Mouse (Mus musculus) retina, adult 2 months (tissue): ENCODE data around the gene Mybpc2.

Experiments
- DNase-seq: peaks from one replicate; pipeline ENCODE4 v3.0.0-alpha.2; 2012; ENCODE audit warnings: low read depth, low spot score

The Mybpc2 gene

DNA sequence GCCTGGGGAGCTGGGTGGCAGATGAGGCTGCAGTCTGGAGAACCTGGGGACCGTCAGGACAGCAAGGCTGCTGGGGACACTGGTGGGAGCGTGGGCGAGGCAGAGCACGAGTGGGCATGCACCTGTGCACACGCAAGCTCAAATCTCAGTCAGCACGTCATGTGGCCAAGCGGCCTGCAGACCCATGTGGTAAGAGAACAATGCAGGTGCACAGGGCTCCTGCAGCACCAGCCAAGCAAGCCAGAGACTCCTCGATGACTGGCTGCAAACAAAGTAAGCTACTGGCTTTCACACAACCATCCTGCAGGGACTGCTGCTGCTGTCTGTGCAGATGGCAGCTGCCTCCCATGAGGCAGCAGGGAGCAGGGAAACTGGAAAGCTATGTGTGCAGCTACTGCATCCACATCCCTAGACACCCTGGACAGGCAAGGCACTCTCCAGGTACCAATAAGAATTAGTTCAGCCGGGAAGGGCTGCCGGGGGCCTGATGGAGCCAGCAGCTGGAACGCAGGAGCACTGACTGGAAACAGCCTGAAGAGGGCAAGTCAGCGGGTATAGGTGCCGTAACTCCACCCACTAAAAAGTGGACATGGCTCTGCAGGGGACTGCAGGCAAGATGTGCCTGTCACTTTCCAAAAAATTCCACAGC, 37.4 kb downstream of the Mybpc2 start:
- DNase-seq, result no peak

DNA sequence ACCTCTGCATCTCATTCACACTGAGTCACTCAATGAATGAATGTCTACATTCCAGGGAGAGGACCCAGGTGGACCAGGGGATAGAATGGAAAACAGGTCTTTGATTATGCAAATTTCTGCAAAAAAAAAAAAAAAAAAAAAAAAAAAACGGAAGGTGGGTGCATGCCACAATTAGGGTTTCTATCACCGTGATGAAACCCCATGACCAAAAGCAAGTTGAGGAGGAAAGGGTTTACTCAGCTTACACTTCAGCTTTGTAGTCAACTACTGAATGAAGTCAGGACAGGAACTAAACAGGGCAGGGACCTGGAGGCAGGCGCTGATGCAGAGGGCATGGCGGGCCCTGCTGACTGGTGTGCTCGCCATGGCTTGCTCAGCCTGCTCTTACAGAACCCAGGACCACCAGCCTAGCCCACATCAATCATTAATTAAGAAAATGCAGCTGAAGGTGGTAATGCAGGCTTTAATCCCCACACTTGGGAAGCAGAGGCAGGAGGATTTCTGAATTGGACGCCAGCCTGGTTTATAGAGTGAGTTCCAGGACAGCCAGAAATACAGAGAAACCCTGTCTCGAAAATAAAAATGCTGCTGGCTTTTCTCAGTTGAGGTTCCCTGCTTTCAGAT, 38.8 kb downstream of the Mybpc2 start:
- no peak for DNase-seq

DNA sequence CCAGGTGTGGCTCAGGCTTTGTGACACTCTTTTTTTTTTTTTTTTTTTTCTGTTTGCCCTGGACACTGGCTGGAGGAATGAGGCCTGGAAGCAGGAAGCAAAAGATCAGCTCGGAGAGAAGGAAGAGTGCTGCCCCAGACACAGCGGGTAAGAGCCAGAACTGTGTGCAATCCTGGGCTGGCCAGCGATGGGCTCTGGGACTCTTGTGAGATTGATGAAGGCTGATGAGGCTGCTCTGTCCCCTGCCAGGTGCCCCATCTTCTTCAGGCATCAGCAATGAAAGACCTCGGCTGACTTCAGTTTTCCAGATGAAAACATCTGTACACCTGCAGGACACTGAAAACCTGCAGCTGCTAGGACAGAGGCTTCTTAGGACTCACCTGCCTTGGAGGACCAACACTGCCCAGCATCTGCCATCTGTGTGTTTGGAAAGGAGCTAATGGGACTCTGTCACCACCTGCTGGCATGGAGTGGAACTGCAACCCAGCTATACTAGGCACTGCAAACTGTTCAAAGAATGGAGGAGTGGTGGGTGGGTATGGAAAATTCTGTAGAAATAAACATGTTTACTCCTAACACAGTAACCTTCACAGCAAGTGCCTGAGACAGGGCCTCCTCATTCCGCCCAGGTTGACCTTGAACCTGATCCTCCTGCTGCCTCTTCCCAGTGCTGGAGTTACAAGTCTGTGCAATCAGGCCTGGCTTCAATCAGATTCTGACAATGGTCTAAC, 39.5 kb downstream of the Mybpc2 start:
- peak; percentile 61 for DNase-seq

DNA sequence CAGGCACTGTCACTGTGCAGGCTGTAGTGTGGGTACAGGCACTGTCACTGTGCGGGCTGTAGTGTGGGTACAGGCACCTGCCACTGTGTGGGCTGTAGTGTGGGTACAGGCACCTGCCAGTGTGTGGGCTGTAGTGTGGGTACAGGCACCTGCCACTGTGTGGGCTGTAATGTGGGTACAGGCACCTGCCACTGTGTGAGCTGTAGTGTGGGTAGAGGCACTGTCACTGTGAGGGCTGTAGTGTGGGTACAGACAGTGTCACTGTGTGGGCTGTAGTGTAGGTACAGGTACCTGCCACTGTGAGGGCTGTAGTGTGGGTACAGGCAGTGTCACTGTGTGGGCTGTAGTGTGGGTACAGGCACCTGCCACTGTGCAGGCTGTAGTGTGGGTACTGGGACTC, 40.3 kb downstream of the Mybpc2 start:
- DNase-seq, result no peak

DNA sequence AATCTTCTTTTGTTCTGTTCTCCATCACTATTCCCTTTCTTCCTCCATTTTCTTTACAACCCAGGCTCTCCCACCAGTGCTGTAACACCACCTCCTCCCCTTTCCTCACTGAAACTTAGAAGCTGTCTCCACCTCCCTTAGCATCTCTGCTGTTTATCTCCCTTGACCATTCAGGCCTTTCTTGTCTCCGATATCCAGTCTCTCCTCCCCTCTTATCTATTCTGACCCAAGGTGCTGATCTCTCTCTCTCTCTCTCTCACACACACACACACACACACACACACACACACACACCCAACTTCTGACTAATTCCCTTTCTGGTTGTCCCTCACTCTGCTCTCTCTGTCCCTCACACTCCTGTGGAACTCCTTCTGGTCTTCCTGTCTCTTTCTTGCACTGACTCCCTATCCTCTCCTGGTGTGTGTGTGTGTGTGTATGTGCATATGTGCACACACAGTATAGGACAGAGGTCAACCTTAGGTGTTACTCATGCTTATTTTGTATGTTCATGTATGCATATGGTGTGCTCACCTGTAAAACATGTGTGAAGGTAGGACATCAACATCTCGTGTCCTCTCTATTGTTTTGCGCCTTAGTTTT, 41.5 kb downstream of the Mybpc2 start:
- DNase-seq, result no peak

DNA sequence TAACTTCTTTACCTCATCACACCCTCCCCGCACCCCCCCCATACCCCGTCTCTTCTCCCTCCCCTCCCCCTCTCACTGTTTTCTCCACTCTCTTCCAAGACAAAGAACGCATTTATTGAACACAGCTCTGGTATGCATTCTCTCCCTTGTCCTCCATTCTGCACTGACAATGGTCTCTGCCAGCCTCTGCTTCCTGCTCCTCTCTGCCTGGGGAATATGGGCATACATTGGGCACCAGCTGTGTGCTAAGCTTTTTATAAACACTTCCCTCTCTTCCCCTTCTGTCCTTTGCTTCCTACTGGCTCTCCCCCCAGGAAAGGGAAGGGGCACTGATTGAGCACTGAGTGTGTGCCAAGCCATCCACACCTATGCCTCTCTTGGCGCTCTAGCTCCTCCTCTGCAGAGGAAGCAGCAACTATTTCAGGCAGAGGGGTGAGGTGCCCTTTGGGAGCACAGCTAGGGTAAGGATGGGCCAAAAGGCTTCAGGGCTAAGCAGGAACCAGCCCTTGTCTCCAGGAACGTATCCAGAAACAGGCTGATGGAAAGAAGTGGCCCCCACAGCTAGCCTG, 49.3 kb downstream of the Mybpc2 start:
- no peak for DNase-seq

DNA sequence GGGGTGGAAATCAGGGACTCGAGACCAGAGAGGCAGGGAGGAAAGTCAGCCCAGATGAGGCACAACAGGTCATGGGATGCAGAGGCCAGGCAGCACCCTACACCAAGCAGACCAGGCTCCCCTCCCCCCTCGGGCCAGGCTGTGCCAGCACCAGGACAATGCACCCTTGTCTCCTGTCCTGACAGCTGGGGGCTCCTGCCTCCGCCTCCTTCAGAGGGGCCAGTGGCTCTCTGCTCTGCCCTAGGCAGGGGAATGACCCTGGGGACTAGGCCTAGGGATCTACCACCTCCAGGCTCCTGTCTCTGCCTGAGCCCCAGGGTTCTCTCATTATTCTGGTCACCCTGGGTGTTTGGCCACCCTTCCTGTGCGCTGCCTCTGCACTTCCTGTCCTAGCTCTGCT, 50.0 kb downstream of the Mybpc2 start:
- no peak for DNase-seq

DNA sequence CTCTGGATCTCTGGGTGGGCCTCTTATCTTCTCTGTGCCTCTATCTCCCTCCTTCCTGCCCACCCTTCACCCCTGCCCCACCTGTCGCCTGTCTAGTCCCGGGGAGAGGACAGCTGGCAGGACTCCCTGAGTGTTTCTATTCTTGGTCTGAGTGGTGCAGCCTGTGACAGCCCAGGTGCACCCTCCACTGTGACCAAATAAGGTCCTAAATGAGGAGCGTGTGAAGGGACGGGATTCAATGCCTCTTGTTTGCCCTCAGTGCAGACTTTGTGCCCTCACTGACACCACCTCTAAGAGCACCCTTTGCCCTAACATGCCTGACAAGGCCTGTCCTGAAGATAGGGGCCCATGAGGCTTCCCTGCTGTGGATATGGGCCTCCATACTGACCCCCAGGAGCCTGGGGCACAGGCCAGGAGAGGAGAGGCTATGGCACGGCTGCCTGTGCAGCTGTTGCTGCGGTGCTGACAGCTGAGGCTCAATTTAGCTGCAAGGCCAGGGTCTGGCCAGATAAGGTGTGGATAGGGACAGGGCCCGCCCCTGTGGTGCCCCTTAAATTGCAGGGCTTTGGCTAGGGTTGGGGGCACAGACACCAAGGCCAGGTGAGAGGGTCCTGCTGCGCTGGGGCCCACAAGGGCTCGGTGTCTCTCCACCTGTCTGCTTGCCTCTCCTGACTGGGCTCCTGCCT, 51.4 kb downstream of the Mybpc2 start:
- no peak for DNase-seq

DNA sequence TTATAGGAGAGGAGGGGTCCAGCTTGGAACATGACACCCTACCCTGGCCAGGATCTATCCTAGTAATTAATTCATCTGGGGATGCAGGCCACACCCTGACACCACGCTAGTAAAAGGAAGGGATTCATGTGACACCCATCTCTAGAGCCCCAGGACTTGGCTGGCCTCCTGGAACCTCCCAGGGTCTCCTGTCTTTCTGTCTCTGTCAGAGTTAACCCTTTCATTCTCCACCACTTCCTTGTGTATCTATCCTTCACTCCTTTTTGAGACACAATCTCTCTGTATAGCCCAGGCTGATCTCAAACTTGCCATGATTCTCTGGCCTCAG, 51.9 kb downstream of the Mybpc2 start:
- DNase-seq, result no peak

DNA sequence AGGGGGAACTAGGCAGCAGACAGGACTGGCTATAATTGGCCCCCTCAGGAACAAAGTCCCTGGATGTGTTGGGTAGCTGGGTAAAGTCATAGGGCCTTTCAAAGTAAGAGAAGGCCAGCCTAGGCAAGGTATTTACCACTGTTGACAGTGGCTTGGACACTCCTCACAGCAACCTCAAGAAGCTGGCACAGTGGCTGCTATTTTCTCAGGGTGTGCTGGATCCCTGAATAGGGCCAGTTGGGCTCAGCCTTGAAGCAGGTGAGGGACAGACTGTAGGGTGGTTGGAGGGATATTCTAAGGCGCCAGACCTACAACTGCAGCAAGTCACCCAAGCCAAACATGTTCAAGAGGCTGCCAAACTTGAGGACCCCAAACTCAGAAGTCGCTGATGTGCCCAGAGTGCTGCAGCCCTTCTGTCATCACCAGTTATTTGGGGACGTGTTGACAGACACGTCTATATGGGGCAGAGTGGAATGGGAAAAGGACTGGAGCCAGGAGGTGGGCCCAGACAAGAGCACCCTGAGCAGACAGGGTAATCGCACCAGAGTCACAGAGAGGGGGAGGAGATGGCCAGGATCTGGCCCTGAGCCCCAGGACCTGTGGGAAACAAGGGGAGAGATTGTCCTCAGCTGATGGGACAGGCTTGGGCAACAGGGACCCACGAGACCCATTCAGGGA, 52.4 kb downstream of the Mybpc2 start:
- no peak for DNase-seq

DNA sequence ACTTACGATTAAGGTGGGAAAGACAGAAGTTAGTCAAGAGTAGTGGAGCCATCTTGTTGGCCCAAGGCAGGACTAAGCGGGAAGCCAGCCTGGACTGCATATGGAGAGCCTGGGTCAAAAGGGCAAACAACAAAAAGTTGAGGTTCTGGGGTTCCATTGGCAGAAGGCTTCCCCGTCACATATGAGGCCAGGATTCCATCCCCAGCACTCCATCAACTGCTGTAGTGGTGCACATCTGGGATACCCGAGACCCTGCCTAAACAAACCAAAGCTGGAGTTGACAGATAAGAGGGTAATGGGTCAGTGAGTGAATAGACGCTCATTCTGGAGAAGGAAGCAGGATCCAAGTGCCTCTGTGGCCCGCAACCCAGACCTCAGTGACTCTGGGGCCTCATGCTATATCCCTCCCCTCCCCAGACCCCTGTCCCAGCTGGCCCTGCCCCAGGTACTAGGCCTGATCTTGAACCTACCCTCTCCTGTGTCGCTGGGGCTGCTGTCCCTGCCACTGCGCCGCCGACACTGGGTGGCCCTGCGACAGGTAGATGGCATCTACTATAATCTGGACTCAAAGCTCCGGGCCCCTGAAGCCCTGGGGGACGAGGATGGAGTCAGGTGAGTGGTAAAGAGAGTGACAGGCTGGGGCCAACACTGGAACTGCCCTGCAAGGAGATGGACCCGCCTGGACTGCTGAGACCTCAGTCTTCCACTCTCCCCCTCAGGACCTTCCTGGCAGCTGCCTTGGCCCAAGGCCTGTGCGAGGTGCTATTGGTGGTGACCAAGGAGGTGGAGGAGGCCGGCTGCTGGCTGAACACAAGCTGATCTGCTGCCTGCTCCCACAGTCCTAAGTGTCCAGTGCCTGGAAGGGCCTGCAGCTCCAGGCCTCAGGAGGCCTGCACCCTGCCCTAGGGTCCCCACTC, 53.5 kb downstream of the Mybpc2 start:
- DNase-seq, result no peak

DNA sequence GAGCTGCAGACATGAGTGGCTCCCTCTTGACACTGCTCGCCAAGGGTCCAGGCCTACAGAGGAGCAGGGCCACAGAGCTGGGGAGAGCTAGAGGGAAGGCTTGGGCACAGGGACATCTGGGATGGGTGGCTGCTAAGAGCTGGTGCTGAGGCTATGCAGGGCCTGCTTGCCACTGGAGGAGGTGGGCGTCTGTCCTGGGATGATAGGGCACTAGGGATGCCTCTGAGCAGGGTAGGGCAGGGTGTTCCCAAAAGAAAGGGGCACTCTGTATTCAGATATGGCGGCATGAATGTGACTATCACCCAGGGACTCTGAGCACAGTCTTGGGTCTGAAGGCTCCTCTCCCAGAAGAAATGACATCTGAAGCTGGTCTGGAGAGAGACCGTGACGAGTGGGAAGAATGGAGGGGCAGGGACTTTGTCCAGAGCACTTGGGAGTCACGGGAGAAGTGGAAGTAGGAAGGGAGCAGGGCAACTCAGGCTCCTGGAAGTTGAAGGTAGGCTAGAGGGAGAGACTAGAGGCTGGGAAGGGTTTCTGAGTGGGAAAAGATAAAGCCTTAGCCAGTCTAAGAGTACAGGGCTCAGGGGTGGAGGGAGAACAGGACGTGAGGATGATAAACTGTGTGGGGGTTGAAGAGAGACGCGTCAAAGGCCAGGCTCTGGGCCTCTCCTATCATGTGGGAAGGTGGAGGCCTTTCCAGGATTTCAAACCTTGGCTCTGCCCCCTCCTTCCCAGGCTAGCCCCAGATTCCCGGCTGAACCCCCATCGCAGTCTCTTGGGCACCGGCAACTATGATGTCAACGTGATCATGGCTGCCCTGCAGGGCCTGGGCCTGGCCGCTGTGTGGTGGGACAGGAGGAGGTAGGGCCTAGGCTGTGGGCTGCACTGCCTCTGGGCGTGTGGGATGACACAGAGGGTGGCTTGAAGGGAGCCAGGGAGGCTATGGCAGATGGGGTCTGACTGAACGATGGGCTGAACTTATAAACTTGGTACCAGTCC, 54.5 kb downstream of the Mybpc2 start:
- no peak for DNase-seq

DNA sequence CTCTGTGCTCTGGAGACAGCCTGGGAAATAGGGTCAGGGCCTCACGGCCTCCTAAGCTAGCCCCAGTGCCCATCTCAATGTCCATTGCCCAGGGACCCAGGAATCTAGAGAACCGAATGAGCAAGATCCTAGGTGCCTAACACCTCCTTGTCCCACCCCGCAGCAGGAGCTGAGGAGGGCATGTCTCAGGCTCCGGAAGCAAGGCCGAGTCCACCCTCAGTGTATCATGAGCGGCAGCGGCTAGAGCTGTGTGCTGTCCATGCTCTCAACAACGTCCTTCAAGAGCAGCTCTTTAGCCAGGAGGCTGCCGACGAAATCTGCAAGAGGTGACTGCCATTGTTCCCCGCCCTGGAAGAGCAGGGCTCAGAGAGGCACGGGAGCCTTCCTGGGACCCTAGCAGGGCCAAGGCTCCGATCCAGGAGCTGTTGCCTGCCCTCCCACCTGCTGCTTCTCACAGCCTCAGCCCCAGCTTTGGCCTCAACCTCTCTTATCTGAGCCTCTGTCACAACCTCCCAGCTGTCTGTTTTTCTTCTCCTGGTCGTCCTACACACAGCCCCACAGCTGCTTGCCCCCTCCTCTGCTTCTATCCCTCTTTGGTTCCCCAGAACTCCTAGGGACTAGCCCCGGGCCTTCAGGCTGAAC, 55.7 kb downstream of the Mybpc2 start:
- no peak for DNase-seq

DNA sequence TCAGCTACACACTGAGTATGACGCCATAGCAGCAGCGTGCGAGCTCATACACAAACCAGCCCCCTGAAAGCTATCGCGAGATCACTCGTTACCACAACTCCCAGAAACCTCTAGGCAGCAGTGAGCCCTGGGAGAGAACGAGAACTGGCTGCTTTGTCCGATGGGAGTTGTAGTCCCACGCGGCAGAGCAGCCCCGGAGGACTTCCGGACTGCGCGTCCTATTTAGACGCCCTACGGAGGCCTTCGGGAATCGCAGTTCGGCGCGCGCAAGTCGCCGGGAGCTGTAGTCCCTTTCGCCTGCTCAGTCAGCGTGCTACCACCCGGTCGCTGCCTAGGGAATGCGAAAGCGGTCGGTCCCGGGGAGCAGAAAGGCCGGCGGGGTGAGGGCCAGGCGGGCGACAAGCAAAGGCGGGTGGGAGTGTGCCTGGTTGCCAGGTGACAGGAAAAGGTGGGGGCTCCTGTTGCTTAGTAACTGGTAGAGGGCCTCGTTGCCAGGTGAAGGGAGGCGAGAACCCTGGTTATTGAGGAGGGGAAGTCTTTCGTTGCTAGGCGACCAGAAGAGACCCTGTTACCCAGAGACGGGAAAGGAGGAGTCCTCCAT, 56.5 kb downstream of the Mybpc2 start, which contains the start of gene Josd2:
TSS of gene Josd2 (plus strand) at position 170 of the 601 bp plus-strand sequence.
- peak; percentile 95 for DNase-seq

DNA sequence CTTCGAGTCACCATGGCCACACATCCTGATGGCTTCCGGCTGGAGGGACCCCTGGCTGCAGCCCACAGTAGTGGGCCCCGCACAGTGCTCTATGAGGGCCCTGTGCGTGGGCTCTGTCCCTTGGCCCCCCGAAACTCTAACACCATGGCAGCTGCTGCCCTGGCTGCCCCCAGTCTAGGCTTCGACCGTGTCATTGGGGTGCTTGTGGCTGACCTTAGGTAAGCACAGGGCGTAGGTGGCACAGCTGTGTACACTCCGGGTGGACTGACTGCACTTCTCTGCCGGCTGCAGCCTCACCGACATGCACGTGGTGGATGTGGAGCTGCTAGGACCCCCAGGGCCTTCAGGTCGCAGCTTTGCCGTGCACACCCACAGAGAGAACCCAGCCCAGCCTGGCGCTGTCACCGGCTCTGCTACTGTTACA, 57.6 kb downstream of the Mybpc2 start:
- DNase-seq, result no peak

DNA sequence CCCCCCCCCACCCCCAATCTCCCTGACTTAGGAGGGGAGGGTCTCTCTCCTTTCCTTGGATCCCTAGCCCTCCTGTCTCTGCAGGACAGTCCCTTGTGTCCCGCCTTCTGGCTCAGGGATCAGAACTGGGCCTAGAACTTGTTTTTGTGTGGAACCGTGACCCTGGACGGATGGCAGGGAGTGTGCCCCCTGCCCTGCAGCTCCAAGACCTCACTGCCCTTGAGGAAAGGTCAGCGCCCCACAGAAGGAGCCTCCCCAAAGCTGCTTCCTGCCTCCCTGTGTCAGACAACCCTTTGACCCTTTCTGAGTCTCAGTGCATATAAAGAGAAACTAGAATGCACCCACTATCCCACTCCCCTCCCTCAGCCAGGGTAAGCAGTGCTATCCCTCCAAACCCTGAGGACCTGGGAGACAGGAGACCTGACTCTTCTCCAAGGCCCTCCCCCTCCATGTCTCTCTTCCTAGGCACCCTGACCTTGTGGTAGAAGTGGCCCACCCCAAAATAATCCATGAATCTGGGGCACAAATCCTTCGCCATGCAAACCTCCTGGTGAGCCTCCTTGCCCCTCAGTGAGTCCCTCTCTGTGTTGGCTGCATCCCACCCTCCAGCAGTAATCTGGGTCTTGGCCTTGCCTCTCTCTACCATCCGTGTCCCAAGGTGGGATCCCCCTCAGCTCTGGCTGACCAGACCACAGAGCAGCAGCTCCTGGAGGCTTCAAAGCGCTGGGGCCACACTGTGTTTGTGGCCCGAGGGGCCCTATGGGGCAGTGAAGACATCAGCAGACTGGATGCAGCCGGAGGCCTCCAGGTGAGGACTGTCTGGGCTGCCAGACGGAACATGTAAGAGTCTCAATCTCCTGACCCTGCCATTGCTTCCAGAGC, 58.2 kb downstream of the Mybpc2 start:
- no peak for DNase-seq

DNA sequence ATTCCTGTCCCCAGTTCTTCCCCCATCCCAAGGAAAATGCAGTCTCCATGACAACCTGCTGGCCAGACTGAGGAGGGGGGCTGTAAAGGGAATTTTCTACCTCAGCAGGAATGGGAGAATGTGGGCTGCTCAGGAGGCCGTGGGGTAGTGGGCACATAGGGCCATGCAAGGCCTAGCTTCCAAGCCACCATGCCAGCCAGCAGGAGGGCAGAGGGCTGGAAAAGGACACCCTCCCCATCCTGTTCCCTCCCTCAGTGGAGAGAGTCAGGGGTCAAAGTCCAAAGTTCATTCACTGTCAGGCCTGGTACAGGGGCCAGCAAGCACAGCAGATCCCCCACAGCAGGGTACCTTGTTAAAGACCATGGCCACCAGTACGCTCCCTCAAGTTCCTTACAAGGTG, 59.3 kb downstream of the Mybpc2 start, which contains the start of gene Aspdh:
TSS of gene Aspdh (plus strand) at position 281 of the 400 bp plus-strand sequence.
- no peak for DNase-seq
